Mouse (Mus musculus) stomach, postnatal 0 days (tissue): ENCODE measurements at regions not wholly inside any gene's neighbourhood (a gene's known extent, or its start where the extent isn't known, plus 50 kb on each side); places are given as distances from the start of the nearest gene placed in this dataset.

Experiments used
- ATAC-seq: fragments of 200-750 bp; cut with Nextera tagmentation; 2 replicates; pipeline ENCODE4 v1.8.0; 2017; ENCODE audit not compliant: low FRiP score, low TSS enrichment
- DNase-seq: peaks from one replicate; pipeline ENCODE4 v3.0.0-alpha.2; 2016; ENCODE audit warnings: low spot score
- H3K27ac ChIP-seq: fragments of 300-500 bp; sonication (generic); replicated peaks from 2 replicates; pipeline ENCODE4 v1.5.1; 2014; ENCODE audit warnings: mild to moderate bottlenecking, control low read depth
- H3K27me3 ChIP-seq: fragments of 300-500 bp; sonication (generic); 2 replicates; pipeline ENCODE4 v1.6.1; 2014; ENCODE audit warnings: low read length; ENCODE audit not compliant: control insufficient read depth, insufficient read depth
- H3K36me3 ChIP-seq: fragments of 300-500 bp; sonication (generic); 2 replicates; pipeline ENCODE4 v1.6.1; 2014; ENCODE audit warnings: low read length, mixed read lengths; ENCODE audit not compliant: control insufficient read depth, insufficient read depth
- H3K4me1 ChIP-seq: fragments of 300-500 bp; sonication (generic); replicated peaks from 2 replicates; pipeline ENCODE4 v1.6.1; 2014; ENCODE audit warnings: antibody characterized with exemption; ENCODE audit not compliant: control insufficient read depth, insufficient read depth
- H3K4me2 ChIP-seq: fragments of 300-500 bp; sonication (generic); replicated peaks from 2 replicates; pipeline ENCODE4 v1.6.1; 2014; ENCODE audit warnings: low read depth, mild to moderate bottlenecking, control low read depth, moderate library complexity
- H3K4me3 ChIP-seq: fragments of 300-500 bp; sonication (generic); 2 replicates; pipeline ENCODE4 v1.5.1; 2014; ENCODE audit warnings: low read depth, low read length, control low read depth
- H3K9ac ChIP-seq: fragments of 300-500 bp; sonication (generic); 2 replicates; pipeline ENCODE4 v1.6.1; 2014; ENCODE audit warnings: mild to moderate bottlenecking, low read length, control low read depth, mixed read lengths
- H3K9me3 ChIP-seq: fragments of 300-500 bp; sonication (generic); 2 replicates; pipeline ENCODE4 v1.6.1; 2016; ENCODE audit warnings: low read length; ENCODE audit not compliant: control insufficient read depth
- CTCF ChIP-seq: IDR thresholded peaks from 2 replicates; pipeline ENCODE4 v1.5.1; 2016; ENCODE audit warnings: antibody characterized with exemption, low read depth, mild to moderate bottlenecking, moderate library complexity
- EP300 ChIP-seq: optimal IDR thresholded peaks from 2 replicates; pipeline ENCODE3; 2016; ENCODE audit warnings: antibody characterized with exemption
- WGBS: fragments of 180-500 bp; shearing (Covaris S2); extraction: QIAGEN DNeasy Blood & Tissue Kit; methylation state at CpG from one replicate; pipeline ENCODE4 v1.1.7; 2014; 5-methylcytosine and 5-hydroxymethylcytosine counted together

GRCm38 (mm10) chr8:35205536-35205935 is 560.1 kb upstream of the Gm19410 start:
- peak overlapping the region; percentile 21 for H3K4me2 ChIP-seq
- TF ChIP-seq EP300: no peak
- peak; percentile 79 for TF ChIP-seq CTCF
- H3K27ac ChIP-seq: peak overlapping the region; percentile 36; the same call in 1 of the 2 replicates
- H3K4me1 ChIP-seq: 0 out of 2 replicates have a peak, but pooled peaks cover 11% of the 10 kb centered on the region
- H3K27me3 ChIP-seq: no peaks in the 10 kb centered on the region
- no peaks in the 10 kb centered on the region for H3K36me3 ChIP-seq
- WGBS: 12% methylated on average over 8 of the region's 8 CpGs
- H3K9me3 ChIP-seq: no peaks in the 10 kb centered on the region
- ATAC-seq: peak; percentile 56
- no peak overlapping the region for H3K9ac ChIP-seq
- H3K4me3 ChIP-seq: no peak overlapping the region
- DNase-seq: peak; percentile 84

GRCm38 (mm10) chr8:35206271-35206670 is 559.3 kb upstream of the Gm19410 start:
- Histone ChIP-seq H3K27me3 (no peaks in the 10 kb centered on the region), H3K4me2 (no peak overlapping the region), H3K27ac (peak overlapping the region; percentile 31), H3K4me1 (0 out of 2 replicates have a peak, but pooled peaks cover 7% of the 10 kb centered on the region), H3K36me3 (no peaks in the 10 kb centered on the region), H3K9ac (no peak overlapping the region), H3K4me3 (no peak overlapping the region), H3K9me3 (no peaks in the 10 kb centered on the region)
- DNase-seq: peak; percentile 64
- 31% methylated on average over 6 of the region's 6 CpGs for WGBS
- TF ChIP-seq EP300 (no peak), CTCF (no peak)
- ATAC-seq: peak; percentile 78

DNA sequence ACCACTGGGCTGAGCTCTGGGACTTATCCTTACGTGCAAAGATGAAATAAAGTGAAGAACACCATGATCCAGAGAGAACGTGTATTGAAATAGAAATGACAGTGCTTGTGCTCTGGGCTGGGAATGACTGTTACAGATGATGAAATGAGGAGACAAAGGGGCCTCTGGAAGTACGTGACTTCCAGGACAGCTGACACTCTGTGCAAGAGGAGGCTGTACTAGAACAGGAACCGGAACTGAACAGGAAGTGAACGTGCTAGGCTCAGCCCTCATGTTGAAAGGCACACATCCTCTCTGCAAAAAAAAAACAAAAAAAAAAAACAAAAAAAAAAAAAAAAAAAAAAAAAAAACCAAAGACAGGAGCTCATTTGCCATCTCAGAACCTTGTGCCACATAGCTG is 557.2 kb upstream of the Gm19410 start:
- DNase-seq (no peak), ATAC-seq (no peak)
- no peak for TF ChIP-seq CTCF
- TF ChIP-seq EP300: no peak
- Histone ChIP-seq H3K4me2 (no peak overlapping the region), H3K9me3 (no peaks in the 10 kb centered on the region), H3K36me3 (no peaks in the 10 kb centered on the region), H3K4me3 (no peak overlapping the region), H3K27ac (no peak overlapping the region), H3K27me3 (no peaks in the 10 kb centered on the region), H3K4me1 (0 out of 2 replicates have a peak, but pooled peaks cover 7% of the 10 kb centered on the region), H3K9ac (no peak overlapping the region)
- 76% methylated on average over 5 of the region's 5 CpGs for WGBS

DNA sequence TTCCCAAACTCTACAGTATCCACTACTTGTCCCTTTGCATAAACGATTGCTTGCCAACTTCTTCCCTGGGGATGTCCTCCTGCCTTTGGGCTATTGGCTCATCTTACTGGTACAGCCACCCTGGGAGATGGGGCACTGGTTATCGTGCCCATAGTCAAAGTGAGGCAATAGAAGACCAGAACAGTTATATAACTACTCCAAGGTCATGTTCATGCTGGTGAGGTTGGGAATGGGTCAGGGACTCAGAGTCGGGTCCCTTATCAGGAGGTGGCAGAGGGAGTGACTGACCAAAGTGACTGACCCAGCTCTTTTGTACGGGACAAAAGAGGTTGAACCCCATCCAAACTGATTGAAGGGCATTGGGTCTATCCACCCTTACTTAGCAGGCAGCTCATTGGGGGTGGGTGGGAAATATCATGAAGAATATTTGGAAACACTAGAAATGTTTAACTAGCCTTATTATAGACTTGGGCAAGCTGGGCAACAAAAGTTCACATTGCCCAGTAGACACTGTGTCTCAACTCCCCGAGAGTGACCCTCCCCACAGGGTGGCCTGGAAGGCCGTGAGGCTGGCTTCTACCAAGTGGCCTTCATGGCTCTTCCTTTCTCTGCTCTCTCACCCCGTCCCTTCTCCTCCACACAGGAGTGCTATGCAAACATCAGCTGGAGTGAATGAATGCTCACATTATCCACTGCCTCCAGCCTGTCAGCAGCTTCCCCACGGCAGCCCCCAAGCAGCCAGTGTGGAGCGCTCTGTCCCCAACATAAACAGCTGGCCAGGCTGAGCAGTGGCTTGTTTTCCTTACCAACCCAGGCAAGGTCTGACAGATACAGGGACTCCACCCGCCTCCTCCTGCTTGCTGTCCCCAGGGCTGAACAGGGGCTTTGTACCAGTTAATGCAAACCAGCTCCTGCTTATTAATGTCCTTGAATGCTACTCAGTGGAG is 553.8 kb upstream of the Gm19410 start:
- no peak for ATAC-seq
- no peak overlapping the region for H3K27ac ChIP-seq
- 57% methylated on average over 10 of the region's 10 CpGs for WGBS

DNA sequence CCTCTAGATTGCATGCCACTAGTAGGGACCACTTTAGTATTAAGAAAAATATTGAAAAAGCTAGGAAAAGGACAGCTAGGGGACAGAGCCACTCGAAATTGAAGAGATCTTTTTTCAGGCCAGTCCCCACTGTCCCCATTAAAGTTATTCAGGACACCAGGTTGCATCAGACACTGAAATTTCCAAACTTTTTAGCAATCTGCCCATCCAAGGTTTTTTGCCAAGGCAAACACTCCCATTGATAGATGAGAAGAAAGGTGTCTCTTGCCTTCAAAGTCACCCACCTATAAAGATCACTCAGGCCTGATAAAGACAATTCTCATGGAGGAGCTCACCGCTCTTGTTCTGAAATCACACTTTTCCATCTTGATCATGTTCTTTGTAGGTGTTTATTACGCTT is 552.1 kb upstream of the Gm19410 start:
- Histone ChIP-seq H3K27ac (no peak overlapping the region), H3K36me3 (no peaks in the 10 kb centered on the region), H3K9me3 (no peaks in the 10 kb centered on the region), H3K4me1 (no peaks in the 10 kb centered on the region), H3K9ac (no peak overlapping the region), H3K27me3 (no peaks in the 10 kb centered on the region), H3K4me2 (no peak overlapping the region), H3K4me3 (no peak overlapping the region)
- DNase-seq (no peak), ATAC-seq (no peak)
- TF ChIP-seq CTCF: no peak
- 82% methylated on average over 3 of the region's 3 CpGs for WGBS

More for the DNA sequence above, 553.8 kb upstream of the Gm19410 start:
- no peak overlapping the region for H3K9ac ChIP-seq
- H3K27me3 ChIP-seq: no peaks in the 10 kb centered on the region
- H3K36me3 ChIP-seq: no peaks in the 10 kb centered on the region
- H3K4me2 ChIP-seq: no peak overlapping the region
- H3K4me3 ChIP-seq: no peak overlapping the region
- no peaks in the 10 kb centered on the region for H3K9me3 ChIP-seq
- H3K4me1 ChIP-seq: no peaks in the 10 kb centered on the region
- TF ChIP-seq CTCF (no peak), EP300 (no peak)
- DNase-seq: peak; percentile 26

DNA sequence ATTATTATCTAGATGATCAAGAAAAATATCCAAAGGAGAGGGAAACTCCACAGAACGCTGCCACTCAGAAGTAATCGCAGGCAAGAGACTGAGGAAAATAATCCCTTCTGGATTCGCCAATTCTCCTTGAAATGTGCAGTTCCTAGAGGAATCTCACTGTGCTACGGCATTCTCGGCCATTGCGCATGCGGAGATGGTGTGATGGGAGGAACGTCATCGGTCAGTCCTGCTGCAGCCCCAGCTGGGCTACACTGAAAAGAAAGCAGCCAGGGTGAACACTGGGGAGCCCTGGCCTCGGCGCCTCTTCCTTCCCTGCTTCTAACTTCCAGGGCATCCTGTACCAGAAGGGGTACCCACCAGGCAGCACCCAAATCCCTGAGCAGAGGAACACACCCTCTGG is 548.0 kb upstream of the Gm19410 start:
- Histone ChIP-seq H3K4me1 (no peaks in the 10 kb centered on the region), H3K9ac (no peak overlapping the region), H3K4me3 (no peak overlapping the region), H3K27me3 (no peaks in the 10 kb centered on the region), H3K4me2 (no peak overlapping the region), H3K36me3 (no peaks in the 10 kb centered on the region), H3K27ac (no peak overlapping the region), H3K9me3 (no peaks in the 10 kb centered on the region)
- DNase-seq (no peak), ATAC-seq (no peak)
- WGBS: 93% methylated on average over 11 of the region's 11 CpGs
- no peak for TF ChIP-seq CTCF
- TF ChIP-seq EP300: no peak
